In genomic region chr4:149172666-149173065, GRCm38 (mm10) we compare ENCODE assay signal across 9 mouse cellular contexts. TPM values are rescaled to one million over a fixed set of nuclear protein-coding genes. Genes with fewer than 3 reads are reported as not detected.
DNase-seq lines count a peak whose midpoint lies in the region; ATAC-seq and TF ChIP-seq lines count a peak whose summit lies in the region.
"Had no signal": no experiment of that assay in that cellular context is flagged by ENCODE, and none has a peak within 500 bp of the region (broad histone marks: within the 10 kb centered on the region; RNA-seq: fewer than 3 reads in every experiment).

No protein-coding gene starts in this region.

- H3K9ac ChIP-seq in hindbrain, embryonic 13.5 days, result no peak overlapping the region

- H3K79me3 ChIP-seq in C2C12 (ENCODE audit: low read depth), result peaks cover 2% of the 10 kb centered on the region

- no peak for TF ChIP-seq POLR2A in myocyte (IDR thresholded peaks at IDR 0.05; ENCODE audit: insufficient read length, low read depth)

- H3K27ac ChIP-seq in hindbrain, embryonic 13.5 days, result peak overlapping the region; percentile 72

- peak; percentile 34 for DNase-seq in cerebellum, adult 11-12 months
- DNase-seq in fat pad, adult 2 months (ENCODE audit: extremely low read depth, low read depth, low spot score), result peak; percentile 93
- no peak for DNase-seq in thymus, postnatal 25 days
- no peak for DNase-seq in thymus, adult 18-20 months

- H3ac ChIP-seq in C2C12 (ENCODE audit: control insufficient read depth, insufficient read length, low read depth) (no peak overlapping the region), myocyte (ENCODE audit: control insufficient read depth, insufficient read length) (no peak overlapping the region)

- H3K79me2 ChIP-seq in C2C12 (ENCODE audit: control insufficient read depth, insufficient read depth), result peaks cover 4% of the 10 kb centered on the region
- no peaks in the 10 kb centered on the region for H3K79me2 ChIP-seq in myocyte (ENCODE audit: control insufficient read depth, insufficient read depth)

- H3K36me3 ChIP-seq in C2C12 (ENCODE audit: control insufficient read depth, insufficient read depth), result no peaks in the 10 kb centered on the region
- H3K36me3 ChIP-seq in hindbrain, embryonic 13.5 days, result peaks cover 19% of the 10 kb centered on the region
- peaks cover 4% of the 10 kb centered on the region for H3K36me3 ChIP-seq in myocyte (ENCODE audit: control insufficient read depth, insufficient read depth)

- H3K9me3 ChIP-seq in hindbrain, embryonic 13.5 days, result no peaks in the 10 kb centered on the region

- H3K4me3 ChIP-seq in C2C12 (ENCODE audit: insufficient read depth, poor library complexity, severe bottlenecking) (no peak overlapping the region), myocyte (no peak overlapping the region)
- H3K4me3 ChIP-seq in hindbrain, embryonic 13.5 days, result no peak overlapping the region

- no peak overlapping the region for H3K4me2 ChIP-seq in hindbrain, embryonic 13.5 days
- H3K4me2 ChIP-seq in myocyte (ENCODE audit: low read depth), result peak overlapping the region; percentile 61

- H3K4me1 ChIP-seq in hindbrain, embryonic 13.5 days (replicated peaks), result 0 out of 2 replicates have a peak, but pooled peaks cover 14% of the 10 kb centered on the region

- no peak for ATAC-seq in cerebellum, adult (ENCODE audit: insufficient number of reproducible peaks, low FRiP score, low TSS enrichment)
- ATAC-seq in hindbrain, embryonic 13.5 days (ENCODE audit: low FRiP score), result no peak

- no peaks in the 10 kb centered on the region for H3K27me3 ChIP-seq in C2C12 (ENCODE audit: control insufficient read depth, insufficient read depth, insufficient read length)
- H3K27me3 ChIP-seq in hindbrain, embryonic 13.5 days, result no peaks in the 10 kb centered on the region
- no peaks in the 10 kb centered on the region for H3K27me3 ChIP-seq in myocyte (ENCODE audit: control insufficient read depth, insufficient read depth, insufficient read length)
- H3K27me3 ChIP-seq: CH12.LX had no signal

- 73% methylated on average over 2 of the region's 2 CpGs for WGBS in hindbrain, embryonic 13.5 days

- TF ChIP-seq CTCF in C2C12 (IDR thresholded peaks at IDR 0.05; ENCODE audit: control insufficient read depth, insufficient read depth, insufficient read length), result no peak

TF ChIP-seq in C2C12, 6 proteins besides CTCF, POLR2A, EP300 and RAD21:
- peak; percentile 50 for TF ChIP-seq MAX (IDR thresholded peaks at IDR 0.05)
- no peak for TF ChIP-seq FOSL1 (IDR thresholded peaks at IDR 0.05; ENCODE audit: insufficient read depth, low read length, poor library complexity, severe bottlenecking)
- TF ChIP-seq CEBPB (IDR thresholded peaks at IDR 0.05; ENCODE audit: low read depth), result no peak
- TF ChIP-seq MYOD1 (IDR thresholded peaks at IDR 0.05; ENCODE audit: control insufficient read depth, insufficient read length, low read depth), result no peak

TF ChIP-seq in myocyte, 11 proteins besides CTCF, POLR2A, EP300 and RAD21:
- no peak for TF ChIP-seq TCF3 (IDR thresholded peaks at IDR 0.05; ENCODE audit: insufficient read length, low read depth)
- TF ChIP-seq CEBPB (IDR thresholded peaks at IDR 0.05; ENCODE audit: insufficient read depth, poor library complexity, severe bottlenecking), result no peak
- no peak for TF ChIP-seq MYOG (IDR thresholded peaks at IDR 0.05; ENCODE audit: control insufficient read depth in 1 of 3, insufficient read depth in 1 of 3, insufficient read length in 2 of 3, low read depth in 2 of 3)
- no peak for TF ChIP-seq SRF (IDR thresholded peaks at IDR 0.05; ENCODE audit: control insufficient read depth, insufficient read length, low read depth)
- TF ChIP-seq POLR2AphosphoS2 (IDR thresholded peaks at IDR 0.05; ENCODE audit: insufficient read length, low read depth), result no peak
- TF ChIP-seq MAX (IDR thresholded peaks at IDR 0.05; ENCODE audit: low read depth), result no peak
- no peak for TF ChIP-seq REST (IDR thresholded peaks at IDR 0.05; ENCODE audit: insufficient read depth, insufficient read length)
- TF ChIP-seq MYOD1 (IDR thresholded peaks at IDR 0.05; ENCODE audit: control insufficient read depth in 1 of 3, insufficient read length in 2 of 3, low read depth in 2 of 3), result no peak
- no peak for TF ChIP-seq USF1 (IDR thresholded peaks at IDR 0.05; ENCODE audit: low read depth)
TF ChIP-seq in myocyte: peak in this region for 0.

RNA-seq across cellular contexts. Expression of gene Pgd, which starts 6.1 kb away (rescaled TPM):
- polyA plus RNA-seq in C2C12 (2012; fragmentation: generic; extraction: Trizol), result 346 TPM
- polyA plus RNA-seq in hindbrain, embryonic 13.5 days (2015; fragmentation: Nextera tagmentation; extraction: Ambion mirVana), result 111 and 114 TPM in 2 replicates
- polyA plus RNA-seq in myocyte (2012; fragmentation: generic; extraction: Trizol), result 162 TPM

RNA-seq across cellular contexts. Expression of gene Cenps, which starts 35.2 kb away (rescaled TPM):
- polyA plus RNA-seq in C2C12 (2012; fragmentation: generic; extraction: Trizol) (32.5 TPM), myocyte (2012; fragmentation: generic; extraction: Trizol) (7.3 TPM)
- polyA plus RNA-seq in hindbrain, embryonic 13.5 days (2015; fragmentation: Nextera tagmentation; extraction: Ambion mirVana), result 22.1 and 24.3 TPM in 2 replicates

RNA-seq across cellular contexts. Expression of gene Cort, which starts 46.1 kb away (rescaled TPM):
- polyA plus RNA-seq in C2C12 (2012; fragmentation: generic; extraction: Trizol) (0.20 TPM), myocyte (2012; fragmentation: generic; extraction: Trizol) (not detected)
- polyA plus RNA-seq in hindbrain, embryonic 13.5 days (2015; fragmentation: Nextera tagmentation; extraction: Ambion mirVana), result 0.35 and 0.41 TPM in 2 replicates

Comparison
In these comparisons a context has a peak if more than half of its experiments do, and no peak if none do; other contexts are left out.
1. DNase-seq: peak in cerebellum, adult 11-12 months (single experiment) and fat pad, adult 2 months (single experiment); none in thymus, postnatal 25 days (single experiment) and thymus, adult 18-20 months (0 of 2).